Mouse (Mus musculus) embryonic facial prominence, embryonic 15.5 days (tissue): ENCODE data around the gene Orc6. TPM values are rescaled to one million over a fixed set of nuclear protein-coding genes. Genes with fewer than 3 reads are reported as not detected.

Experiments
- ATAC-seq: fragments of 200-750 bp; cut with Nextera tagmentation; 2 replicates; pipeline ENCODE4 v1.8.0; 2017; ENCODE audit warnings: low read depth, moderate TSS enrichment; ENCODE audit not compliant: insufficient number of reproducible peaks, low FRiP score, low TSS enrichment
- H3K27ac ChIP-seq: fragments of 300-500 bp; sonication (generic); replicated peaks from 2 replicates; pipeline ENCODE4 v1.5.1; 2015; ENCODE audit warnings: mild to moderate bottlenecking, inconsistent platforms
- H3K27me3 ChIP-seq: fragments of 300-500 bp; sonication (generic); 2 replicates; pipeline ENCODE4 v1.6.1; 2015; ENCODE audit warnings: inconsistent platforms
- H3K36me3 ChIP-seq: fragments of 300-500 bp; sonication (generic); 2 replicates; pipeline ENCODE4 v1.6.1; 2015; ENCODE audit warnings: mild to moderate bottlenecking, inconsistent platforms
- H3K4me1 ChIP-seq: fragments of 300-500 bp; sonication (generic); 2 replicates; pipeline ENCODE4 v1.6.1; 2015; ENCODE audit warnings: inconsistent platforms
- H3K4me2 ChIP-seq: fragments of 300-500 bp; sonication (generic); replicated peaks from 2 replicates; pipeline ENCODE4 v1.6.1; 2015; ENCODE audit warnings: mild to moderate bottlenecking, inconsistent platforms
- H3K4me3 ChIP-seq: fragments of 300-500 bp; sonication (generic); replicated peaks from 2 replicates; pipeline ENCODE4 v1.5.1; 2015; ENCODE audit warnings: mild to moderate bottlenecking, inconsistent platforms
- H3K9ac ChIP-seq: fragments of 300-500 bp; sonication (generic); 2 replicates; pipeline ENCODE4 v1.6.1; 2015; ENCODE audit warnings: inconsistent platforms
- H3K9me3 ChIP-seq: fragments of 300-500 bp; sonication (generic); replicated peaks from 2 replicates; pipeline ENCODE4 v1.6.1; 2016; ENCODE audit warnings: inconsistent platforms
- WGBS: fragments of 180-500 bp; shearing (Covaris S2); methylation state at CpG from one replicate; pipeline ENCODE4 v1.1.7; 2015; 5-methylcytosine and 5-hydroxymethylcytosine counted together
- polyA plus RNA-seq: library from polyadenylated mRNA; unstranded; fragments of >200 nt; fragmentation: Nextera tagmentation; extraction: Ambion mirVana; gene quantifications from 2 replicates; pipeline ENCODE4 v1.2.1, GENCODE M21; 2015

Orc6 gene
- polyA plus RNA-seq, 1 experiment from 2014 or later, result 89.4 TPM

DNA sequence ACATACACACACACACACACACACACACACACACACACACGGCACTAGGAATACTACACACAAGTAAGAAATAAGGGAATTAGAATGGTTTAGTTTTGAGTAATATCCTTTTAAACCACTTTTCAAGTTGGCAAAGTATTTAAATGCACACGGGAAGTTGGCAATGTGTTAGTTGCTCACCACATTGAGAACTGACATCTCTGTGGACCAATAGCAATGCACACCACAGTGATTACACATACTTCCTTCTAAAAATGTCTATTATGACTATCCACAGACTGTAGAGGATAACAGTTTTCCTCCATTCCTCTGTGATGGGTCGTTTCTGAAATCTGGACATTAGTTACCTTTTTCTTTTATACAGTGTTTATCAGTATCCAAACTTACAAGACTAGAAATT lies 23.7 kb downstream of the Orc6 start:
- Histone ChIP-seq H3K4me2 (no peak overlapping the region), H3K27me3 (no peaks in the 10 kb centered on the region), H3K4me3 (no peak overlapping the region), H3K36me3 (no peaks in the 10 kb centered on the region), H3K27ac (no peak overlapping the region), H3K9me3 (no peaks in the 10 kb centered on the region), H3K9ac (no peak overlapping the region), H3K4me1 (no peaks in the 10 kb centered on the region)
- ATAC-seq, result no peak
- 80% methylated on average over 3 of the region's 3 CpGs for WGBS

DNA sequence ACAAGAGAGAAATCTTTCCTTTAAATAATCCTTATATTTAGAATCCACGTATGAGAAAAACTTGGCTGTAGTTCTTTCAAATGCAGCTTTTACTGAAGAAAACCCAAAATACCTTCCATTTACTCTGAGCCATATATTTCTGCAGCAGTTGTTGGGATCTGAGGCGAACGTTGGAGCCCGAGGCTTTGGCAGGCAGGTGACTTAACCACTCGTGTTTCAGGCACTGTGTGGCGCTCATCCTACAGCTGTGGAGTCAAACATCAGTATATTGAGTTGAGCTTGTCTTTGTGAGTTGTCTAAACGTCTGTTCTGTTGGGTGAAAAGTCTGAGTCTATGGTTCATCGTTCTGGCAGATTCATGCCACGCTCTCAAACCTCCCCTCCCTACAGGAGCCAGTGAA lies 27.6 kb downstream of the Orc6 start:
- 68% methylated on average over 9 of the region's 9 CpGs for WGBS
- ATAC-seq, result no peak
- no peaks in the 10 kb centered on the region for H3K9me3 ChIP-seq
- H3K27ac ChIP-seq, result no peak overlapping the region
- no peaks in the 10 kb centered on the region for H3K27me3 ChIP-seq
- no peak overlapping the region for H3K4me2 ChIP-seq
- no peaks in the 10 kb centered on the region for H3K36me3 ChIP-seq
- no peaks in the 10 kb centered on the region for H3K4me1 ChIP-seq
- H3K9ac ChIP-seq, result no peak overlapping the region
- no peak overlapping the region for H3K4me3 ChIP-seq

DNA sequence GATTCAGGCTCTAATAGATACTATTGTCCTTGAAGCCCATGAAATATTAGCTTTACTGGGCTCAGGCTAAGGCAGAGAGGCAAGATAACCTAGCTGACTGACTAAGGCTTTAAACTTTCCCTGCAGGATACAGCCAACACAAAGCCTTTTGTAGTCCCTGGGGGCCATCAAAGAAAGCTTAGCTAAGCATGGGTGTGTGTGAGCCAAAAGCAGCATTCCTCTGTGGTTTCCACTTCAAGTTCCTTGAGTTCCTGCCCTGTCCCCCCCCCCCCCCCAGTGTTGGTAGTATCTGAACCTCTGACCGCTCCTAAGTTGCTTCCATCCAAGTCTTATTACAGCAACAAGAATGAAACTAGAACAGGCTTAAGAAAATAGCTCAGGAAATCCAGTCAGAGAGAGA lies 30.1 kb downstream of the Orc6 start:
- H3K36me3 ChIP-seq, result no peaks in the 10 kb centered on the region
- H3K9me3 ChIP-seq, result no peaks in the 10 kb centered on the region
- H3K27ac ChIP-seq, result no peak overlapping the region
- no peaks in the 10 kb centered on the region for H3K4me1 ChIP-seq
- WGBS, result 60% methylated on average over 1 of the region's 1 CpGs
- no peaks in the 10 kb centered on the region for H3K27me3 ChIP-seq
- no peak overlapping the region for H3K9ac ChIP-seq
- no peak overlapping the region for H3K4me2 ChIP-seq
- H3K4me3 ChIP-seq, result no peak overlapping the region
- ATAC-seq, result no peak

DNA sequence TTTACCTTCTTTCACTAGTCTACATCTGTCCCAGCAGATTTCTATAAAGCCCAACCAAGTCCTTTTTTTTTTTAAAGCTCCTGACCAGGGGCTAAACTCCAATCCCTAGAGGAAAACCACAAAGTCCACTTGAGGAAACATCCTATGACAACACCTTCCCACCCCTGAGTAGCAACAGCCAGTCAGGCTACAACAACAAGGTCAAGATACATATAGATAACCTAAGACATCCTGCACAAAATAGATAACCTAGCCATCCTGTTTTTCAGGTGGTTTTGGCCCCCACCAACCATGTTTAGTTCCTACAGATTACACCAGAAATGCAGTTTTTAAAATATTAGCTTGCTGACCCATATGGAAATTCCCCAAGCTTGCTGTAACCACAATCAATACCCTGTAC lies 35.7 kb downstream of the Orc6 start:
- no peaks in the 10 kb centered on the region for H3K27me3 ChIP-seq
- H3K4me1 ChIP-seq, result peaks cover 3% of the 10 kb centered on the region; the same call in 1 of the 2 replicates
- no peak overlapping the region for H3K9ac ChIP-seq
- ATAC-seq, result no peak
- no peak overlapping the region for H3K27ac ChIP-seq
- no peaks in the 10 kb centered on the region for H3K9me3 ChIP-seq
- H3K4me3 ChIP-seq, result no peak overlapping the region
- H3K4me2 ChIP-seq, result no peak overlapping the region
- no peaks in the 10 kb centered on the region for H3K36me3 ChIP-seq

DNA sequence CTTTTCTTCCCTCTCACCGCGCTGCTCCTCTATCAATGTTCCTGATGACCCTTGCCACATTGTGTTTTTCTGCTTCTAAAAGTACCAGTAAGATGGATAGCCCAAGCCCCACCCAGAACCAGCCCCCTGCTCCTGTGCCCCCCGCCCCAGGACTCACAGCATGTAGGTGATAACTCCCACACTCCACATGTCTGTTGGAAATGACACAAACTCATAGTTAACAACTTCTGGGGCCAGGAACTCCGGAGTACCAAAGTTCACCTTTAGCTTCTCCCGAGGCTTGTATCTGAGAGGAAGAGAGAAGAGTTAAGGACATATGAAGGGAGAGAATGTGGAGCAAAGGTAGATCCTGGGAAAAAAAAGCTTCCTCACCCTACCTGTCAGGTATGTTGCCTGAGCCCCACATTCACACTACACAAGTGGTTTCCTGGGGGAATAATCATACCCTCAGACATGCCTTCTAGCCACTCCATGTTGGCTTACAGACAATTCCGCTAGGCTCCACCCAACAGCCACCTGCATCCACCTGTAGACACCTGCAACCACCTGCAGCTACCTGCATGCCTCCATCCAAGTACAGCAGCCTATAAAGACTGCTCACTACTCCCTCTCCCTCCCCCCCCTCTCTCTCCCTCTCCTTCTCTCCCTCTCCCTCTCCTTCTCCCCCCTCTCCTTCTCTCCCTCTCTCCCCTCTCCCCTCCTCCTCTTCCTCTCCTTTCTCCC lies 36.9 kb downstream of the Orc6 start:
- no peaks in the 10 kb centered on the region for H3K9me3 ChIP-seq
- WGBS, result 77% methylated on average over 6 of the region's 6 CpGs
- H3K4me1 ChIP-seq, result peaks cover 3% of the 10 kb centered on the region; the same call in 1 of the 2 replicates
- no peak overlapping the region for H3K27ac ChIP-seq
- no peak overlapping the region for H3K9ac ChIP-seq
- no peak overlapping the region for H3K4me2 ChIP-seq
- H3K4me3 ChIP-seq, result no peak overlapping the region
- H3K36me3 ChIP-seq, result no peaks in the 10 kb centered on the region
- ATAC-seq, result no peak
- H3K27me3 ChIP-seq, result no peaks in the 10 kb centered on the region

GRCm38 (mm10) chr8:85337681-85338080 lies 38.2 kb downstream of the Orc6 start:
- H3K4me3 ChIP-seq, result no peak overlapping the region
- peak overlapping the region; percentile 51 for H3K27ac ChIP-seq
- H3K9me3 ChIP-seq, result no peaks in the 10 kb centered on the region
- ATAC-seq, result no peak
- H3K4me2 ChIP-seq, result no peak overlapping the region
- H3K9ac ChIP-seq, result no peak overlapping the region
- H3K36me3 ChIP-seq, result no peaks in the 10 kb centered on the region
- WGBS, result 63% methylated on average over 4 of the region's 4 CpGs
- H3K4me1 ChIP-seq, result peaks cover 3% of the 10 kb centered on the region; the same call in 1 of the 2 replicates
- no peaks in the 10 kb centered on the region for H3K27me3 ChIP-seq

DNA sequence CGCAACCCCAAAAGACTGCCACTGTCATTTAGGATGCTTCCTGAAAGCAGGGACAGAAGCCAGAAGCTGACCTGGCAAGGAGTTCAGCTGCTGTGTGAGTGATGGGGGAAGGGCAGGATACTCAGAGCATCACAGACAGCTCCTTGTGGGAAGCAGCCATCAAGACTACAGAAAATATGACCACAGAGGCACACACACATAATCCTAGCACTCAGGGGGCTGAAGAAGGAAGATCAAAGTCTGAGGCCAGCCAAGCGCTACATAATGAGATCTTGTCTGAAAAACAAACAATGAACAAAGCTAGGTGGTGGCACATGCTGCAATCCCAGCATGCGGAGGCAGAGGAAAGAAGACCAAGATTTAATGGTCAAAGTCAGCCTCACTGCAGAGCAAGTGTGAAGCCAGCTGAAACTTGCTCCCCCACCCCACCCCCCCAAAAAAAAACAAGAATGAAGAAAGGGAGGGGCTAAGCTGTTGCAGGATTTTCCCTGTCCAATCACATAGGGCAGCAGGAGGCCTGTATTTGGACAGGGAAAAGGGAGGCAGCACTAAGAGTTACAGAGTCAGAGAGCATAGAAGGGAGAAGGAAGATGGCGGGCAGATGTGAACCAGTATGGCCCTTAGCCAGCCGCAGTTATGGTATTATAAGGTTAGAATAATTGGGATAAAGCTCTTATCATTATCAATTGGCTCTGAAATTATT lies 40.6 kb downstream of the Orc6 start:
- Histone ChIP-seq H3K4me3 (no peak overlapping the region), H3K4me1 (peaks cover 3% of the 10 kb centered on the region; the same call in 1 of the 2 replicates), H3K9ac (no peak overlapping the region), H3K9me3 (no peaks in the 10 kb centered on the region), H3K27ac (no peak overlapping the region), H3K4me2 (no peak overlapping the region), H3K36me3 (no peaks in the 10 kb centered on the region), H3K27me3 (no peaks in the 10 kb centered on the region)
- 68% methylated on average over 5 of the region's 5 CpGs for WGBS
- no peak for ATAC-seq

GRCm38 (mm10) chr8:85353287-85353686 lies 53.9 kb downstream of the Orc6 start:
- Histone ChIP-seq H3K27ac (no peak overlapping the region), H3K4me3 (no peak overlapping the region), H3K9ac (no peak overlapping the region), H3K9me3 (no peaks in the 10 kb centered on the region), H3K4me1 (no peaks in the 10 kb centered on the region), H3K36me3 (no peaks in the 10 kb centered on the region), H3K4me2 (no peak overlapping the region), H3K27me3 (no peaks in the 10 kb centered on the region)
- WGBS, result 81% methylated on average over 4 of the region's 4 CpGs
- no peak for ATAC-seq

Other genes with a start within 250 kb of the Orc6 start
- 32.6 and 37.4 TPM in 2 replicates for gene Fbxw9, start 239.6 kb upstream of the Orc6 start, polyA plus RNA-seq
- gene Gm5741, start 231.7 kb upstream of the Orc6 start, polyA plus RNA-seq, result 0.65 and 0.88 TPM in 2 replicates
- 53.0 and 57.9 TPM in 2 replicates for gene Dhps, start 227.9 kb upstream of the Orc6 start, polyA plus RNA-seq
- 123 and 127 TPM in 2 replicates for gene Wdr83os, start 218.9 kb upstream of the Orc6 start, polyA plus RNA-seq
- 42.0 and 43.7 TPM in 2 replicates for gene Wdr83, start 218.3 kb upstream of the Orc6 start, polyA plus RNA-seq
- gene Man2b1, start 216.4 kb upstream of the Orc6 start, polyA plus RNA-seq, result 35.7 and 39.5 TPM in 2 replicates
- 3.2 TPM in 2 replicates for gene Zfp791, start 176.5 kb upstream of the Orc6 start, polyA plus RNA-seq
- gene Cks1brt, start 147.7 kb upstream of the Orc6 start, polyA plus RNA-seq, result not detected in 2 replicates
- gene Olfr371, start 73.6 kb upstream of the Orc6 start, polyA plus RNA-seq, result not detected in 2 replicates
- 120 and 128 TPM in 2 replicates for gene Vps35, start 170 bp downstream of the Orc6 start, polyA plus RNA-seq
- 4.0 and 4.4 TPM in 2 replicates for gene Mylk3, start 86.7 kb downstream of the Orc6 start, polyA plus RNA-seq
- 47.9 and 50.8 TPM in 2 replicates for gene 4921524J17Rik, start 133.2 kb downstream of the Orc6 start, polyA plus RNA-seq
- 32.2 and 34.2 TPM in 2 replicates for gene Gpt2, start 192.9 kb downstream of the Orc6 start, polyA plus RNA-seq